ENCODE assay signal across 8 mouse cellular contexts in genomic region chr5:114707265-114708068, GRCm38 (mm10). TPM values are rescaled to one million over a fixed set of nuclear protein-coding genes. Genes with fewer than 3 reads are reported as not detected.
A peak's percentile ranks its signal among the peaks of the same experiment; 100 is the strongest.
DNase-seq lines count a peak whose midpoint lies in the region; ATAC-seq lines count a peak whose summit lies in the region.

Gene Tchp, plus strand, starts transcription at chr5:114707760.

- no peaks in the 10 kb centered on the region for H3K9me3 ChIP-seq in intestine, embryonic 14.5 days (ENCODE audit: control insufficient read depth, low read length)

- H3K4me2 ChIP-seq in intestine, embryonic 14.5 days (ENCODE audit: low read length), result peak within 1 kb of the TSS; percentile 85

- WGBS in intestine, embryonic 14.5 days, result 4% methylated on average over 49 of the region's 49 CpGs

- peaks cover 5% of the 10 kb centered on the region for H3K4me1 ChIP-seq in intestine, embryonic 14.5 days (replicated peaks; ENCODE audit: control insufficient read depth, insufficient read depth, low read length)

- no peaks in the 10 kb centered on the region for H3K27me3 ChIP-seq in intestine, embryonic 14.5 days (replicated peaks; ENCODE audit: control insufficient read depth, insufficient read depth, low read length)

- no peak within 1 kb of the TSS for H3K27ac ChIP-seq in intestine, embryonic 14.5 days (ENCODE audit: low read depth)

- intact Hi-C loops in left cerebral cortex, postnatal 14 days (cut with DNase I), result no loop called here

- peak within 1 kb of the TSS; percentile 66 for H3K4me3 ChIP-seq in intestine, embryonic 14.5 days (ENCODE audit: low read depth, low read length)

- ATAC-seq in intestine, embryonic 14.5 days (replicated peaks; ENCODE audit: low FRiP score, low TSS enrichment, low read depth), result peak; percentile 82

- peak; percentile 94 to 98 for DNase-seq in adrenal gland, adult (ENCODE audit: inconsistent age in 2 of 2, low spot score in 1 of 2)
- peak; percentile 98 for DNase-seq in embryo, embryonic 10.5 days (ENCODE audit: low spot score)
- peak; percentile 90 for DNase-seq in gastrocnemius, postnatal 25 days
- peak; percentile 99 for DNase-seq in intestine, embryonic 14.5 days (ENCODE audit: low spot score)
- DNase-seq in left cerebral cortex, postnatal 14 days (ENCODE audit: low spot score in 2 of 2), result peak; percentile 90 to 96
- peak; percentile 97 for DNase-seq in mesoderm, embryonic 11.5 days (ENCODE audit: low read depth, low spot score)
- peak; percentile 84 to 86 for DNase-seq in right cerebral cortex, postnatal 36 days (ENCODE audit: low spot score in 2 of 2)
- DNase-seq in yolk sac, embryonic 10.5 days (ENCODE audit: low spot score), result peak; percentile 93

- peaks cover 20% of the 10 kb centered on the region for H3K36me3 ChIP-seq in intestine, embryonic 14.5 days (ENCODE audit: control insufficient read depth, insufficient read depth, low read length)

- peak within 1 kb of the TSS; percentile 60 for H3K9ac ChIP-seq in intestine, embryonic 14.5 days (ENCODE audit: low read length)

RNA-seq across cellular contexts. Expression of gene Tchp, which starts in this region (rescaled TPM):
- total RNA-seq in gastrocnemius, postnatal 25 days (2021), result 1 to 10 TPM; 2.3 to 2.8 TPM
- 9.0 and 11.7 TPM in 2 replicates for polyA plus RNA-seq in intestine, embryonic 14.5 days (2014; fragmentation: Nextera tagmentation; extraction: Ambion mirVana)
- 10 to 100 TPM; 11.9 to 12.3 TPM for total RNA-seq in left cerebral cortex, postnatal 14 days (2021)
